Mouse (Mus musculus) midbrain, embryonic 14.5 days (tissue): Measurements from ENCODE around the gene Pdf. TPM values are rescaled to one million over a fixed set of nuclear protein-coding genes. Genes with fewer than 3 reads are reported as not detected.
A peak's percentile ranks its signal among the peaks of the same experiment; 100 is the strongest.

ENCODE experiments used
- ATAC-seq: fragments of 200-750 bp; cut with Nextera tagmentation; 2 replicates; pipeline ENCODE4 v1.8.0; 2017; ENCODE audit warnings: moderate number of reproducible peaks, moderate library complexity; ENCODE audit not compliant: low FRiP score, low TSS enrichment
- DNase-seq: peaks from one replicate; pipeline ENCODE4 v3.0.0-alpha.2; 2015
- H3K27ac ChIP-seq: fragments of 300-500 bp; sonication (generic); replicated peaks from 2 replicates; pipeline ENCODE4 v1.5.1; 2014; ENCODE audit warnings: mild to moderate bottlenecking, low read depth, low read length, moderate library complexity
- H3K27me3 ChIP-seq: fragments of 300-500 bp; sonication (generic); 2 replicates; pipeline ENCODE4 v1.6.1; 2014; ENCODE audit warnings: low read length, control low read depth, mixed read lengths; ENCODE audit not compliant: control insufficient read depth, insufficient read depth
- H3K36me3 ChIP-seq: fragments of 300-500 bp; sonication (generic); 2 replicates; pipeline ENCODE4 v1.6.1; 2014; ENCODE audit warnings: low read length, control low read depth; ENCODE audit not compliant: control insufficient read depth, insufficient read depth
- H3K4me1 ChIP-seq: fragments of 300-500 bp; sonication (generic); 2 replicates; pipeline ENCODE4 v1.6.1; 2014; ENCODE audit warnings: mild to moderate bottlenecking, antibody characterized with exemption, low read length, control low read depth; ENCODE audit not compliant: control insufficient read depth, insufficient read depth
- H3K4me2 ChIP-seq: fragments of 300-500 bp; sonication (generic); 2 replicates; pipeline ENCODE4 v1.6.1; 2014; ENCODE audit warnings: mild to moderate bottlenecking, low read length, moderate library complexity
- H3K4me3 ChIP-seq: fragments of 300-500 bp; sonication (generic); replicated peaks from 2 replicates; pipeline ENCODE4 v1.5.1; 2014; ENCODE audit warnings: low read depth, low read length
- H3K9ac ChIP-seq: fragments of 300-500 bp; sonication (generic); replicated peaks from 2 replicates; pipeline ENCODE4 v1.6.1; 2014; ENCODE audit warnings: mild to moderate bottlenecking, low read length, moderate library complexity
- H3K9me3 ChIP-seq: fragments of 300-500 bp; sonication (generic); 2 replicates; pipeline ENCODE4 v1.6.1; 2016; ENCODE audit warnings: low read length, control low read depth, mixed read lengths; ENCODE audit not compliant: control insufficient read depth
- WGBS: fragments of 180-500 bp; shearing (Covaris S2); extraction: QIAGEN DNeasy Blood & Tissue Kit; methylation state at CpG from one replicate; pipeline ENCODE4 v1.1.7; 2014; 5-methylcytosine and 5-hydroxymethylcytosine counted together
- polyA plus RNA-seq: library from polyadenylated mRNA; unstranded; fragments of >200 nt; fragmentation: Nextera tagmentation; extraction: Ambion mirVana; gene quantifications from 2 replicates; pipeline ENCODE4 v1.2.1, GENCODE M21; 2014

Pdf gene
- polyA plus RNA-seq, 1 experiment from 2014 or later, result 29.1 TPM

DNA sequence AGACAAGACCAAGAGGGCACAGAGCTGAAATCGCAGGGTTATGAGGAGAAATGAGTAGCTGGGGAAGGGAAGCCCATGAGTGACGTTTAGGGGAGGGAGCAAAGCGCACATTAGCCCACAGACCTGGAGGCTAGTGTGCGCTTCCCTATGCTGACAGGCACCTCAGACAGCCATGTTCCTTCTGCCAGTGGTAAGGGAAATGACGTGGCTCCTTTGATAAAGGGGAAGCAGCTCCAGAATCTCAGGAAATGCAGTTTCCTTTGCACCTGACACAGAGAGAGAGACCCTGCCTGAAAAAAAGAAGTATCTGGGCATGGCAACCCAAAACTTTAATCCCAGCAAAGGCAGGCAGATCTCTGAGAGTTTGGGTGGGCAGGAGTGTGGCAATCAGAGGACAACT lies 18.4 kb downstream of the Pdf start:
- no peak for DNase-seq
- H3K27me3 ChIP-seq, result no peaks in the 10 kb centered on the region
- H3K36me3 ChIP-seq, result no peaks in the 10 kb centered on the region
- no peak overlapping the region for H3K9ac ChIP-seq
- H3K4me1 ChIP-seq, result peaks cover 15% of the 10 kb centered on the region
- ATAC-seq, result no peak
- no peak overlapping the region for H3K4me2 ChIP-seq
- WGBS, result 79% methylated on average over 5 of the region's 5 CpGs
- no peaks in the 10 kb centered on the region for H3K9me3 ChIP-seq
- H3K4me3 ChIP-seq, result no peak overlapping the region
- H3K27ac ChIP-seq, result no peak overlapping the region

DNA sequence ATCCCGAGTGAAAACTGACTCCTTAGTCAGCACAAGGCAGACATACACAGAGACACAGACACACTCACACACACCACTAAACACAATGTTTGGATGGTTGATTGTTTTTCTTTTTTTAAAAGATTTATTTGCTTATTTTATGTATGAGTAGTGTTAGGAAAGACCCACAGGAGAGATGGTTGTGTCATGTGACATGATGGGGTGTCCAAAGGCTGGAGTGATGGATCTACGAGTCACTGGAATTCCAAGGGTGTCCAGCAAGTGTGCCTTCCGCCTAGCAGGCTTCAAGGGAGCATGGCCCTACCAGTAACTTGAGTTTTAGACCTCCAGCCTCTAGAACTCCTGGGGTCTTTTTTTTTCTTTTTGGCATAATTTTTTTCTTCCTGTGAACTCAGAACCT lies 19.1 kb downstream of the Pdf start:
- H3K27ac ChIP-seq, result no peak overlapping the region
- ATAC-seq, result no peak
- H3K9ac ChIP-seq, result no peak overlapping the region
- H3K9me3 ChIP-seq, result no peaks in the 10 kb centered on the region
- H3K4me1 ChIP-seq, result peaks cover 15% of the 10 kb centered on the region
- H3K4me2 ChIP-seq, result no peak overlapping the region
- H3K36me3 ChIP-seq, result no peaks in the 10 kb centered on the region
- H3K4me3 ChIP-seq, result no peak overlapping the region
- WGBS, result 86% methylated on average over 3 of the region's 3 CpGs
- H3K27me3 ChIP-seq, result no peaks in the 10 kb centered on the region
- DNase-seq, result no peak

DNA sequence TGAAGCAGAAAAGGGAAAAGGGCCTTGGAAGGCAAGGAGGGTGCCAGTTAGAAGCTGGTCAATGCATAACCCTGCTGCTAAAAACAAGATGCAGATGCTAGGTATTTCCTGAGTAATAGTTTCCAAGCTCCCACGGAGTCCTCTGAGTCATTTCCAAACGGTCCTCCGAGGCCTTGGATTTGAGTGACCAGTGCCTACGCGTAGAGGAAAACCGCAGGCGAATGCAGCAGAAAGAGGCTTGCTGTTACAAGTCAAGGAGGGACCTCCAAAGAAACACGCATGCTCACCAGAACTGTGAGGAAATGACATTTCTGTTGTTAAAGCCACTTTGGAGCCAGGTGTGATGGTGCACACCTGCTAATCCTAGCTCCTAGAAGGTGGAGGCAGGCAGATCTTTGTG lies 24.9 kb downstream of the Pdf start:
- no peaks in the 10 kb centered on the region for H3K36me3 ChIP-seq
- no peaks in the 10 kb centered on the region for H3K27me3 ChIP-seq
- H3K9ac ChIP-seq, result no peak overlapping the region
- 91% methylated on average over 8 of the region's 8 CpGs for WGBS
- no peak overlapping the region for H3K4me3 ChIP-seq
- H3K4me1 ChIP-seq, result no peaks in the 10 kb centered on the region
- H3K27ac ChIP-seq, result no peak overlapping the region
- no peak overlapping the region for H3K4me2 ChIP-seq
- no peak for ATAC-seq
- no peak for DNase-seq
- no peaks in the 10 kb centered on the region for H3K9me3 ChIP-seq

DNA sequence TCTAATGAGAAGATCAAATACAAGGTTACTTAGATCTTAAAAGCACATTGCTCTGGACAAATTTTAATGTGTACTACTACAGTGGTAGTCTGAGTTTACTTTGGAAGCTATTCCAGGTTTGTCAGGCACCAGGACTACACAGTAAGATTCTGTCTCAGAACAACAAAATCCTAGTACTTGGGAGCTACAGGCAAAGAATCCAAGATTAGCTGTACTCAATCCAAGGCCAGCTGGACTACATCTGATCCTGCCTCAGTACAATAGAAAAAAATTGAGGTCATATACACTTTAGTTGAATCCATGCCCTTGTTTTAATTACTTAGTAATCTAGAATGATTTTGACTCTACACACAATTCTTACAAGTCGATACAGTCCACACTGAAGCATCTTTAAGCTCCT lies 33.5 kb downstream of the Pdf start:
- Histone ChIP-seq H3K27ac (no peak overlapping the region), H3K36me3 (peaks cover 24% of the 10 kb centered on the region; the same call in 1 of the 2 replicates), H3K9me3 (no peaks in the 10 kb centered on the region), H3K4me2 (no peak overlapping the region), H3K9ac (no peak overlapping the region), H3K4me1 (no peaks in the 10 kb centered on the region), H3K4me3 (no peak overlapping the region), H3K27me3 (no peaks in the 10 kb centered on the region)
- WGBS, result 96% methylated on average over 1 of the region's 1 CpGs
- DNase-seq, result no peak
- ATAC-seq, result no peak

DNA sequence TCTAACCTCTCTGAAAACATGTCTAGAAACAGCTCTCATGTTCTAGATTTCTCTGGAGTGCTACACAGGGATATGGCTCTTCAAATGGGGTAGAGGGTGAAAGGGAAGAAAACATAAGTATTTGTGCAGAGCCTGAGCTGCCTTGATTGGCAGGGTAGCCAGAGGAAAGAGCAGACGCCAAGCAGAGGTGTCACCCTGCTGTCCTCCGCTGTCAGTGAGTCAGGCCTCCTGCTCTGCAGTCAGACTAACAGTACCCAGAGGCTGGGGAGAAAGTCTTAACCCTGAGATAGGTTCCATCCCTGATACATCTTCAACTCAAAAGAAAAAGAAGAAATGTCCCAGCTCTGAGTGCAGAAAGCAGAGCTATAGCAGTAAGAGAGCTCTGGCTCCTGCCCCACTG lies 35.7 kb downstream of the Pdf start:
- Histone ChIP-seq H3K9me3 (no peaks in the 10 kb centered on the region), H3K4me1 (no peaks in the 10 kb centered on the region), H3K9ac (no peak overlapping the region), H3K36me3 (peaks cover 25% of the 10 kb centered on the region; the same call in 1 of the 2 replicates), H3K27me3 (no peaks in the 10 kb centered on the region), H3K4me2 (no peak overlapping the region), H3K4me3 (no peak overlapping the region), H3K27ac (no peak overlapping the region)
- WGBS, result 77% methylated on average over 2 of the region's 2 CpGs
- ATAC-seq, result no peak
- no peak for DNase-seq

DNA sequence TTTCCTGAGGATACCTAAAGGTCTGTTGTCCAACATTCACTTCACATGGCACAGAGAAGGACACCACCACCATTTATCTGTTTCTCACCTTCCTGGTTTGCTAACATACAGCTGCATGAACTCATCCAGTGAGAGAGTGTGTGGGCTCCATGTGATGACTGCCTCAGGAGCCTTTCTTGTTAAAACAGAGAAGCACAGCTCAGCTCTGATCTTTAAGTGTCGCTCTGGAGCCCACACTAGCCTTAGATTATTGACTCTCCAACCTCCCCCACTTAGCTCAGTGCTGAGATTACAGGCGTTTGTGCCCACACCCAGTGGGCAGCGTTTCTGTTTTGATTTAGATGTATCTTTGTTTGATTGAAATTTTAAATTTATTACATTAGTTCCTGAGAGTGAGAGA lies 40.6 kb downstream of the Pdf start:
- ATAC-seq (no peak), DNase-seq (no peak)
- H3K9ac ChIP-seq, result no peak overlapping the region
- no peak overlapping the region for H3K4me3 ChIP-seq
- H3K4me1 ChIP-seq, result no peaks in the 10 kb centered on the region
- no peaks in the 10 kb centered on the region for H3K9me3 ChIP-seq
- H3K27ac ChIP-seq, result no peak overlapping the region
- H3K36me3 ChIP-seq, result peaks cover 27% of the 10 kb centered on the region; the same call in 1 of the 2 replicates
- H3K27me3 ChIP-seq, result no peaks in the 10 kb centered on the region
- no peak overlapping the region for H3K4me2 ChIP-seq
- 93% methylated on average over 3 of the region's 3 CpGs for WGBS

DNA sequence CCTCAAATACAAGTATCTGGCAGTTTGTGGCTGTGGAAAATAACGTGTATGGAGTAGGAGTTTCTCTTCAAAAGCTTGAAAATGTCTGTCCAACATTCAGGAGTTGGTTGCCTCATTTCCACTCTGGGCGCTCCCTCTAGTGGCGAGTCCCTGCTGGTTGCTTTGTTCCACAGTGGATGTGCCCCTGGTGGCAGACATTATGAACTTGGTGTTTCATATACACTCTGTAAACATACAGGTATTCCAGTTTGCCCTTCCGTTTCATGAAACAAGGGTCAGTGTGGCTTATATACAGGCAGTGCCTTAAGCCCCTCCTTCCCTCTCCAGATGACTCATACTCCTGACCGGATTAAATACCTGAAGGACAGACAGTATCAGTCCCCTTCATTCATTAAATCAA lies 45.9 kb downstream of the Pdf start:
- Histone ChIP-seq H3K27me3 (no peaks in the 10 kb centered on the region), H3K4me2 (no peak overlapping the region), H3K36me3 (0 out of 2 replicates have a peak, but pooled peaks cover 3% of the 10 kb centered on the region), H3K4me3 (no peak overlapping the region), H3K9ac (no peak overlapping the region), H3K27ac (no peak overlapping the region), H3K4me1 (no peaks in the 10 kb centered on the region), H3K9me3 (no peaks in the 10 kb centered on the region)
- ATAC-seq, result no peak; the same call in 1 of the 2 replicates
- WGBS, result 44% methylated on average over 5 of the region's 5 CpGs
- DNase-seq, result peak; percentile 94

DNA sequence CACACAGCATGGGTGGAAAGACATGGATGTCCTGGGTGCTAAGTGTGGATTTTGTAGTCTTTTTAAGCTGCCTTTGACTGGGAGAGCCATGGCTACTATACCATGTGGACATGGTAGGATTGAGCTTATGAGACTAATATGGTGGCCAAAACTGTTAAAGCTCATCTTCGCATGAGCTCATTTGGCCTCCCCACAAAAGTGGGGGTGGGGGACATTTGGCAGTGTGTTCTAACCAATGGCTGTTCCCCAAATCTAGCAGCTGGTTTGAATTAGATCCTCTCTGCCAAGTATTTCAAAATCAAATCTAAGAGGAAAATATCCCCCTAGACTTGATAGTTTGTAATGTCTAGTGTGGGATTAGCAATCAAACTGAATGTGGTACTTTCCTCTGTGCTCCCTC lies 49.3 kb downstream of the Pdf start:
- Histone ChIP-seq H3K4me1 (no peaks in the 10 kb centered on the region), H3K9ac (no peak overlapping the region), H3K27me3 (no peaks in the 10 kb centered on the region), H3K9me3 (no peaks in the 10 kb centered on the region), H3K27ac (no peak overlapping the region), H3K4me2 (no peak overlapping the region), H3K4me3 (no peak overlapping the region), H3K36me3 (peaks cover 4% of the 10 kb centered on the region; the same call in 1 of the 2 replicates)
- DNase-seq (no peak), ATAC-seq (no peak)
- 100% methylated on average over 1 of the region's 1 CpGs for WGBS

DNA sequence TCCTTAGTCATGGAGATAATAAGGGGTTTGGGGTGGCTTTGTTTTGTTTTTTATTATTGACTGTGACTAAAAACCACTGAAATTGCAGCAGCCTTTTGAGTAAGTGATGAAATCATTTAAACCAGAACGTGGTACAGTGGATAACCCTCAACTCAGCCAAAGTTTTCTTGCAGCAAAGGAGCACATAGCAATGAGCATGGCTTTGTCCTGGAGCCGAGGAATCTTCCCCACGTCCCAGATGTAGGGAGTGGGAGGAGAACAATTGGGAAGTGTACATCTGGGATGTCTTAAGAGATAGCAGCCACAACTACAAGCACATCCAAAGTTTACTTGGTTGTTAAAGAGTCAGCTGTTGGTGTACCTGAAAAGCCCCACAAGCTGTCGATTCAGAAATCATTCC lies 51.0 kb downstream of the Pdf start:
- Histone ChIP-seq H3K36me3 (peaks cover 4% of the 10 kb centered on the region; the same call in 1 of the 2 replicates), H3K27ac (no peak overlapping the region), H3K4me1 (no peaks in the 10 kb centered on the region), H3K4me3 (no peak overlapping the region), H3K9ac (no peak overlapping the region), H3K27me3 (no peaks in the 10 kb centered on the region), H3K4me2 (no peak overlapping the region), H3K9me3 (no peaks in the 10 kb centered on the region)
- ATAC-seq (no peak), DNase-seq (no peak)
- WGBS, result 96% methylated on average over 4 of the region's 4 CpGs
